Mouse (Mus musculus): ENCODE results near the gene Ccrl2. TPM values are rescaled to one million over a fixed set of nuclear protein-coding genes. Genes with fewer than 3 reads are reported as not detected.

The Ccrl2 gene
- total and polyA plus RNA-seq, 3 experiments: 0.78 to 44.7 (median 20.9) TPM

DNA sequence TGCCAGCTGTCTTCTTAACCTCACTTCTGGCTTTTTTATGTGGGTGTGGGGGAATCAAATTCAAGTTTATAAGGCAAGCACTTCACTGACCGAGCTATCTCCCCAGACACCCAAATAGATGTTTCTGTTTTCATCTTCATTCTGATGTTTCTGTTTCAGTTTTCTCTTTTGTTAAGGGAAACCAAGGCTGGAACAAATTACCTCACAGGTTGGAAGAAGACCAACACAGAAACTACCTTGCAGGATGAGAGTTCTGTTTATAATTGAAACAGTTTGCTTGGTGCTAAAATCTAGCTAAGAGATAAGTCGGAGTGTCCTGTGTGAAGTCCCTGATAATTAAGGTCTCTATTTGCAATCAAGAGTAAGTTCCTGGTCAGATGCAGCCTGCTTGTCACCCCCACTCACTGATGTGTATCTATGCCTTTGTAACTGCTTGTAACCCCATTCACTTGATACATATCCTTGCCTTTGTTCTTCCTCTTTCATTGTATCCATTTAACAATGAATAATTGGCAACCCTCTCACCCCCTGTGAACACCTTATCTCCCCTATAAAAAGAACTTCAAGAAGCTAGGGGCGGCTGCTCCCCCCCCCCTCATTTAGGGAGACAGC is 29.8 kb upstream of the Ccrl2 start:
- peaks cover 46% of the 10 kb centered on the region for H3K4me1 ChIP-seq (ENCODE audit: insufficient read depth, low read depth, low read length)
- peak; percentile 13 for DNase-seq (ENCODE audit: low spot score)

DNA sequence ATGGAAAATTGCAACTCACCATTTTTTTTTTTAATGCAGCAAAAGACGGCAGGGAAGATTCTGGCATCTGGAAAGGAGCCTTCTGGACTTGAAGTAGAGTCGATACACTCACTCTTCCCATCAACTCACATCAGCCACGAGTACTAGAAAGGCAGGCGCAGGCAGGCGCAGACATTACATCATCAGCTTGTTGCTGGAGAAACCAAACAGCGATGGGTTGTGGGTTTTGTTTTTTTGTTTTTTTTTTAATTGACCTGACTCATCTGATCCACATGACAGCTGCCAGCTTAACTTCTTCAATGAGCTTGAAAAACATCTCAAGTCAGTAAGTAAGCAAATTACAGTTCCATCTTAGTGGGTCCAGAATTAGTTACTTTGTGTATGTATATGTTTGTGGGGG is 28.8 kb upstream of the Ccrl2 start:
- H3K4me1 ChIP-seq (ENCODE audit: insufficient read depth, low read depth, low read length): peaks cover 48% of the 10 kb centered on the region
- no peaks in the 10 kb centered on the region for H3K36me3 ChIP-seq (replicated peaks)
- H3K4me3 ChIP-seq (ENCODE audit: low read depth, low read length): no peak overlapping the region
- H3K27me3 ChIP-seq (ENCODE audit: insufficient read depth, low read length): peaks cover 14% of the 10 kb centered on the region
- TF ChIP-seq POLR2AphosphoS5 (IDR thresholded peaks at IDR 0.05; ENCODE audit: insufficient replicate concordance, low read depth, low read length): no peak
- no peak for TF ChIP-seq CTCF (IDR thresholded peaks at IDR 0.05; ENCODE audit: low read depth, low read length)
- TF ChIP-seq GATA2 (IDR thresholded peaks at IDR 0.05; ENCODE audit: borderline replicate concordance, low read depth, low read length): no peak
- DNase-seq (ENCODE audit: low spot score): no peak
- no peak for ATAC-seq (ENCODE audit: extremely low read depth, insufficient number of reproducible peaks, low FRiP score, poor library complexity, severe bottlenecking)
- no peaks in the 10 kb centered on the region for H3K9me3 ChIP-seq (replicated peaks)

More for the DNA sequence above, 29.8 kb upstream of the Ccrl2 start:
- peaks cover 19% of the 10 kb centered on the region for H3K27me3 ChIP-seq (ENCODE audit: insufficient read depth, low read length)
- no peaks in the 10 kb centered on the region for H3K9me3 ChIP-seq (replicated peaks)
- TF ChIP-seq GATA2 (IDR thresholded peaks at IDR 0.05; ENCODE audit: borderline replicate concordance, low read depth, low read length) (no peak), POLR2AphosphoS5 (IDR thresholded peaks at IDR 0.05; ENCODE audit: insufficient replicate concordance, low read depth, low read length) (no peak), GATA1 (IDR thresholded peaks at IDR 0.05; ENCODE audit: borderline replicate concordance, low read length) (no peak), CTCF (IDR thresholded peaks at IDR 0.05; ENCODE audit: low read depth, low read length) (no peak), TAL1 (conservative IDR thresholded peaks at IDR 0.05; ENCODE audit: low read depth, low read length) (no peak)
- H3K4me3 ChIP-seq (ENCODE audit: low read depth, low read length): no peak overlapping the region
- peak; percentile 69 for ATAC-seq (ENCODE audit: extremely low read depth, insufficient number of reproducible peaks, low FRiP score, poor library complexity, severe bottlenecking)
- H3K36me3 ChIP-seq (replicated peaks): no peaks in the 10 kb centered on the region

- Histone ChIP-seq H3K4me3 (ENCODE audit: low read depth, low read length) (no peak overlapping the region), H3K36me3 (replicated peaks) (no peaks in the 10 kb centered on the region), H3K9me3 (replicated peaks) (no peaks in the 10 kb centered on the region), H3K27me3 (ENCODE audit: insufficient read depth, low read length) (peaks cover 19% of the 10 kb centered on the region), H3K4me1 (ENCODE audit: insufficient read depth, low read depth, low read length) (peaks cover 48% of the 10 kb centered on the region)
- DNase-seq (ENCODE audit: low spot score) (no peak), ATAC-seq (ENCODE audit: extremely low read depth, insufficient number of reproducible peaks, low FRiP score, poor library complexity, severe bottlenecking) (no peak)
- no peak for TF ChIP-seq GATA1 (IDR thresholded peaks at IDR 0.05; ENCODE audit: borderline replicate concordance, low read length)
- no peak for TF ChIP-seq TAL1 (conservative IDR thresholded peaks at IDR 0.05; ENCODE audit: low read depth, low read length)
- no peak for TF ChIP-seq GATA2 (IDR thresholded peaks at IDR 0.05; ENCODE audit: borderline replicate concordance, low read depth, low read length)
- no peak for TF ChIP-seq CTCF (IDR thresholded peaks at IDR 0.05; ENCODE audit: low read depth, low read length)
- no peak for TF ChIP-seq POLR2AphosphoS5 (IDR thresholded peaks at IDR 0.05; ENCODE audit: insufficient replicate concordance, low read depth, low read length)
Observed at GRCm38 (mm10) chr9:111085329-111085728, 28.0 kb upstream of the Ccrl2 start.

- H3K4me1 ChIP-seq (ENCODE audit: insufficient read depth, low read depth, low read length): peaks cover 21% of the 10 kb centered on the region
- H3K27me3 ChIP-seq (ENCODE audit: insufficient read depth, low read length): peaks cover 20% of the 10 kb centered on the region
- no peak overlapping the region for H3K4me3 ChIP-seq (ENCODE audit: low read depth, low read length)
- no peak for DNase-seq (ENCODE audit: low spot score)
- no peaks in the 10 kb centered on the region for H3K9me3 ChIP-seq (replicated peaks)
- no peaks in the 10 kb centered on the region for H3K36me3 ChIP-seq (replicated peaks)
- ATAC-seq (ENCODE audit: extremely low read depth, insufficient number of reproducible peaks, low FRiP score, poor library complexity, severe bottlenecking): no peak
- TF ChIP-seq TAL1 (conservative IDR thresholded peaks at IDR 0.05; ENCODE audit: low read depth, low read length) (no peak), GATA2 (IDR thresholded peaks at IDR 0.05; ENCODE audit: borderline replicate concordance, low read depth, low read length) (no peak), GATA1 (IDR thresholded peaks at IDR 0.05; ENCODE audit: borderline replicate concordance, low read length) (no peak), CTCF (IDR thresholded peaks at IDR 0.05; ENCODE audit: low read depth, low read length) (no peak), POLR2AphosphoS5 (IDR thresholded peaks at IDR 0.05; ENCODE audit: insufficient replicate concordance, low read depth, low read length) (no peak)
Observed at GRCm38 (mm10) chr9:111081765-111082164, 24.4 kb upstream of the Ccrl2 start.

- peaks cover 20% of the 10 kb centered on the region for H3K27me3 ChIP-seq (ENCODE audit: insufficient read depth, low read length)
- TF ChIP-seq GATA1 (IDR thresholded peaks at IDR 0.05; ENCODE audit: borderline replicate concordance, low read length) (no peak), TAL1 (conservative IDR thresholded peaks at IDR 0.05; ENCODE audit: low read depth, low read length) (no peak), CTCF (IDR thresholded peaks at IDR 0.05; ENCODE audit: low read depth, low read length) (no peak)
- H3K36me3 ChIP-seq (replicated peaks): no peaks in the 10 kb centered on the region
- no peak for DNase-seq (ENCODE audit: low spot score)
- no peak for ATAC-seq (ENCODE audit: extremely low read depth, insufficient number of reproducible peaks, low FRiP score, poor library complexity, severe bottlenecking)
- no peak overlapping the region for H3K4me3 ChIP-seq (ENCODE audit: low read depth, low read length)
- H3K4me1 ChIP-seq (ENCODE audit: insufficient read depth, low read depth, low read length): peaks cover 12% of the 10 kb centered on the region
- H3K9me3 ChIP-seq (replicated peaks): no peaks in the 10 kb centered on the region
Observed at GRCm38 (mm10) chr9:111080801-111081200, 23.5 kb upstream of the Ccrl2 start.

DNA sequence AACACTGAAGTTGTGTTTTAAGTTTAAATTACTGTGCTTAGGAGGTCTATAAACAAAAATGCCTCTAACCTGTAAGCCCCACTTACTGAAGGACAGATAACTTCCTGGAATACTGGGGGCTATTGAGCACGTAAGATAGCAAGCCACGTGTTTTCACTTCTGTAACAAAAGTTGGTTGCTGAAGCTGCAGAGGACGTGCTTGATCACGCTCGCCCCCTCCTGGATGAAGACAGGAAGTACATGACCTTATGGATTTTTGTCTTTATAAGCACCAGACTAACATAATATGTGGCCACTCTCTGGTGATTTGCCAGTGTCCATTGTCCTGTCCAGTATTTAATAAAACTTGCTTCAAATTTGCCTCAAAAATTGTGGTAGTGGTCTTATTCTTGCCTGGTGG is 20.4 kb upstream of the Ccrl2 start:
- ATAC-seq (ENCODE audit: extremely low read depth, insufficient number of reproducible peaks, low FRiP score, poor library complexity, severe bottlenecking): no peak
- Histone ChIP-seq H3K27me3 (ENCODE audit: insufficient read depth, low read length) (peaks cover 18% of the 10 kb centered on the region), H3K9me3 (replicated peaks) (peaks cover 4% of the 10 kb centered on the region), H3K4me3 (ENCODE audit: low read depth, low read length) (no peak overlapping the region), H3K36me3 (replicated peaks) (no peaks in the 10 kb centered on the region), H3K4me1 (ENCODE audit: insufficient read depth, low read depth, low read length) (peaks cover 5% of the 10 kb centered on the region)
- TF ChIP-seq GATA1 (IDR thresholded peaks at IDR 0.05; ENCODE audit: borderline replicate concordance, low read length) (no peak), GATA2 (IDR thresholded peaks at IDR 0.05; ENCODE audit: borderline replicate concordance, low read depth, low read length) (no peak), CTCF (IDR thresholded peaks at IDR 0.05; ENCODE audit: low read depth, low read length) (peak; percentile 75), TAL1 (conservative IDR thresholded peaks at IDR 0.05; ENCODE audit: low read depth, low read length) (no peak), POLR2AphosphoS5 (IDR thresholded peaks at IDR 0.05; ENCODE audit: insufficient replicate concordance, low read depth, low read length) (no peak)
- no peak for DNase-seq (ENCODE audit: low spot score)

All from G1E (cell line).